Mouse (Mus musculus) liver, embryonic 11.5 days (tissue): ENCODE measurements around the gene Olfr902. TPM values are rescaled to one million over a fixed set of nuclear protein-coding genes. Genes with fewer than 3 reads are reported as not detected.
"Not testable (repeated sequence)": the region's sequence is repeated elsewhere in the genome, so short reads cannot be mapped to it uniquely, and the experiment has no call there.

ENCODE experiments used
- ATAC-seq: fragments of 200-750 bp; cut with Nextera tagmentation; replicated peaks from 2 replicates; pipeline ENCODE4 v1.8.0; 2017; ENCODE audit warnings: moderate number of reproducible peaks, mild to moderate bottlenecking, moderate TSS enrichment, moderate library complexity; ENCODE audit not compliant: low FRiP score
- DNase-seq: peaks from one replicate; pipeline ENCODE4 v3.0.0-alpha.2; 2017; ENCODE audit warnings: low spot score
- H3K27ac ChIP-seq: fragments of 300-500 bp; sonication (generic); 2 replicates; pipeline ENCODE4 v1.5.1; 2014; ENCODE audit warnings: mild to moderate bottlenecking, low read depth, low read length, control low read depth
- H3K27me3 ChIP-seq: fragments of 300-500 bp; sonication (generic); replicated peaks from 2 replicates; pipeline ENCODE4 v1.6.1; 2014; ENCODE audit warnings: low read length, mixed read lengths; ENCODE audit not compliant: control insufficient read depth, insufficient read depth
- H3K36me3 ChIP-seq: fragments of 300-500 bp; sonication (generic); 2 replicates; pipeline ENCODE4 v1.6.1; 2014; ENCODE audit warnings: mild to moderate bottlenecking, low read length, moderate library complexity, mixed read lengths; ENCODE audit not compliant: control insufficient read depth, insufficient read depth
- H3K4me1 ChIP-seq: fragments of 300-500 bp; sonication (generic); replicated peaks from 2 replicates; pipeline ENCODE4 v1.6.1; 2014; ENCODE audit warnings: low read length, mixed read lengths; ENCODE audit not compliant: control insufficient read depth, insufficient read depth
- H3K4me2 ChIP-seq: fragments of 300-500 bp; sonication (generic); 2 replicates; pipeline ENCODE4 v1.6.1; 2014; ENCODE audit warnings: mild to moderate bottlenecking, control low read depth, moderate library complexity
- H3K4me3 ChIP-seq: fragments of 300-500 bp; sonication (generic); 2 replicates; pipeline ENCODE4 v1.5.1; 2014; ENCODE audit warnings: low read depth, low read length, control low read depth
- H3K9ac ChIP-seq: fragments of 300-500 bp; sonication (generic); 2 replicates; pipeline ENCODE4 v1.6.1; 2014; ENCODE audit warnings: low read depth, low read length, control low read depth
- H3K9me3 ChIP-seq: fragments of 300-500 bp; sonication (generic); 2 replicates; pipeline ENCODE4 v1.6.1; 2016; ENCODE audit warnings: low read length, inconsistent platforms, mixed read lengths; ENCODE audit not compliant: control insufficient read depth
- WGBS: fragments of 180-500 bp; shearing (Covaris S2); extraction: QIAGEN DNeasy Blood & Tissue Kit; methylation state at CpG from one replicate; pipeline ENCODE4 v1.1.7; 2014; 5-methylcytosine and 5-hydroxymethylcytosine counted together
- polyA plus RNA-seq: library from polyadenylated mRNA; unstranded; fragments of >200 nt; fragmentation: Nextera tagmentation; extraction: Ambion mirVana; gene quantifications from 2 replicates; pipeline ENCODE4 v1.2.1, GENCODE M21; 2014

The Olfr902 gene
- not detected in 2 replicates for polyA plus RNA-seq

DNA sequence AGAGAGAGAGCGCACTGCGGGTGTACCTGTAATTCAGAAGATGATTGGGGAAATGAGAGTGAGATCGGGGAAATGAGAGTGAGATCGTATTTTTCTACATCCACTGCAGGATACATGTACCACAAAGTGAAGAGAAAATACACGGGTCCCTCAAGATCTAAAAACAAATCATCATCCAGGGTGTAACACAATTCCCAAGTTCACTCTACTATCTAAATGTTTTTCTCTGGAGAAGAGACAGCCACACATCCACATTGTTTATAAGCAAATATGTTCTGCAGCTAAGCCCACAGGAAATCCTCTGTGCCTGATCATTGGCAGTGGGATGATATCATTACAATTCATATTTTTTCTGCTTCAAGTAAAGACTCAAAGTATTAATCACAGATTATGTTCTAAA lies at the start of gene Olfr902:
TSS of gene Olfr902 (plus strand) at position 301 of the 400 bp plus-strand sequence.
- 80% methylated on average over 5 of the region's 5 CpGs for WGBS

DNA sequence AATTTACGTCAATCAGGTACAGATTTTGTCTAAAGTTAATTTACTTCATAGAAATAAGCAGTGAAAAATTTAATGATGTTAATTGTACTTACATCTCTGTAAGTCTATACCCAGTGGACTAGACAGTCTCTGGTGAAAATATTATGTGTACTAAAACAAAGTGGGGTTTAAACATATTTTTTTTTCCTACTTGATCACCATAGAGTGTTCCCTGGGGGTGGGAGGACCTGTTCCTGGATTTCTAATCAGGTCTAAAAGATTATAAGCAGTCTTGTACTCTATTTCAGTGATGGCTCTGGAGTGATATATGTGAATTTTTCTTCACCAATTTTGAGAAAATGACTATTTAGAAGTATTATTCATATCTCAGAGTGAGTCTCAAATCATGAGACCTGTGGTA lies 46.1 kb upstream of the Olfr902 start, which contains the start of gene Olfr147:
TSS of gene Olfr147 (plus strand) at position 301 of the 400 bp plus-strand sequence.
- 87% methylated on average over 1 of the region's 1 CpGs for WGBS
- Histone ChIP-seq H3K4me2 (no peak within 1 kb of the TSS), H3K4me1 (no peaks in the 10 kb centered on the region), H3K36me3 (no peaks in the 10 kb centered on the region), H3K9me3 (no peaks in the 10 kb centered on the region), H3K27me3 (no peaks in the 10 kb centered on the region), H3K9ac (no peak within 1 kb of the TSS), H3K4me3 (no peak within 1 kb of the TSS), H3K27ac (no peak within 1 kb of the TSS)
- ATAC-seq (no peak), DNase-seq (no peak)

More for the DNA sequence above, at the start of gene Olfr902:
- no peak within 1 kb of the TSS for H3K4me2 ChIP-seq
- no peaks in the 10 kb centered on the region for H3K27me3 ChIP-seq
- DNase-seq (no peak), ATAC-seq (no peak)
- no peak within 1 kb of the TSS for H3K27ac ChIP-seq
- no peak within 1 kb of the TSS for H3K4me3 ChIP-seq
- no peaks in the 10 kb centered on the region for H3K9me3 ChIP-seq
- H3K4me1 ChIP-seq, result no peaks in the 10 kb centered on the region
- no peak within 1 kb of the TSS for H3K9ac ChIP-seq
- H3K36me3 ChIP-seq, result no peaks in the 10 kb centered on the region

GRCm38 (mm10) chr9:38407502-38407901 lies 40.0 kb upstream of the Olfr902 start:
- not testable (repeated sequence) for H3K4me1 ChIP-seq, H3K9ac ChIP-seq, DNase-seq, H3K9me3 ChIP-seq, H3K4me3 ChIP-seq, H3K27me3 ChIP-seq, H3K4me2 ChIP-seq, H3K36me3 ChIP-seq, H3K27ac ChIP-seq, ATAC-seq
- WGBS, result 84% methylated on average over 3 of the region's 3 CpGs

GRCm38 (mm10) chr9:38413502-38413901 lies 34.0 kb upstream of the Olfr902 start:
- not testable (repeated sequence) for H3K27ac ChIP-seq, H3K36me3 ChIP-seq, H3K9ac ChIP-seq, ATAC-seq, H3K4me2 ChIP-seq, H3K4me3 ChIP-seq, H3K27me3 ChIP-seq, H3K9me3 ChIP-seq, H3K4me1 ChIP-seq, DNase-seq
- WGBS, result 91% methylated on average over 14 of the region's 14 CpGs

DNA sequence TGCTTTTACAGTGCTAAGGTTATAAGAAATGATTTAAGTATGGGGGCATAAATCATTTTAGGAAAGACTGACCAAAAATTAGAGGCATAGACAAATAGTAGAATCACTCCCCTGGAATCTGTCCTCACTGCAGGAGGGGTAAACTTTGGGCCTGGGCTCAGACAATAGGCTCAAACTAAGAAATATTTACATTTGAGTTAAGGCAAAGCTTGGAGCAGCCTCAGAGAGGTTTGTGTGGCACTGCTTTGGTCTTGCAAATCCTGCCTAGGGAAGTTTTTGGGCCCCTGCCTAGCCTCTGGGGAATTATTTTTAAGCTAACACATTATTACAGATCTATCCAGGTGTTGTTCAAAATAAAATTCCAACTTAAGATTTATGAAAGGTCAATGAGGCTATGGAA lies 23.7 kb upstream of the Olfr902 start:
- no peak overlapping the region for H3K27ac ChIP-seq
- ATAC-seq, result no peak
- no peaks in the 10 kb centered on the region for H3K27me3 ChIP-seq
- no peak overlapping the region for H3K4me2 ChIP-seq
- no peaks in the 10 kb centered on the region; the same call in 1 of the 2 replicates for H3K9me3 ChIP-seq
- DNase-seq, result no peak
- no peaks in the 10 kb centered on the region for H3K4me1 ChIP-seq
- no peak overlapping the region for H3K9ac ChIP-seq
- H3K36me3 ChIP-seq, result no peaks in the 10 kb centered on the region
- no peak overlapping the region for H3K4me3 ChIP-seq

DNA sequence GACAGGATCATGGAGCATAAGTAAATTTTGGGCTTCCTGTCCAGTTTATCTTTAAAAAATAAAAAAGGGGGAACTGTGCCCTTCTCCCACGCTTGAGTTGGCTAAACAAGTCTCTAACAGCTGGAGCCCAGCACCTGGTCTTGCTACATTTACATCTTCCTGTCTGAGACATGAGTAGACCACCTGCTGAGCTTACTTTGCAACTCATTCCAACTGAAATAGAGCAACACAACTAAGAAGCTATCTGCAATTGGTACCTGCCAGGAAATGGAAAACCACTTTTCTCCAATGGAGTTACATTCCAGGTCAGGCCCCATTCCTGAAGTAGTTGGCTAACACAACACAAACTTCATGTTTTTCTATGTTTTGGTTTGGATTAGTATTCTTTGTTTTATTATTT lies 20.4 kb upstream of the Olfr902 start:
- Histone ChIP-seq H3K4me1 (no peaks in the 10 kb centered on the region), H3K9ac (no peak overlapping the region), H3K36me3 (no peaks in the 10 kb centered on the region), H3K4me2 (no peak overlapping the region), H3K27ac (no peak overlapping the region), H3K27me3 (no peaks in the 10 kb centered on the region), H3K4me3 (no peak overlapping the region), H3K9me3 (no peaks in the 10 kb centered on the region; the same call in 1 of the 2 replicates)
- ATAC-seq (no peak), DNase-seq (no peak)
- WGBS, result 27% methylated on average over 1 of the region's 1 CpGs

DNA sequence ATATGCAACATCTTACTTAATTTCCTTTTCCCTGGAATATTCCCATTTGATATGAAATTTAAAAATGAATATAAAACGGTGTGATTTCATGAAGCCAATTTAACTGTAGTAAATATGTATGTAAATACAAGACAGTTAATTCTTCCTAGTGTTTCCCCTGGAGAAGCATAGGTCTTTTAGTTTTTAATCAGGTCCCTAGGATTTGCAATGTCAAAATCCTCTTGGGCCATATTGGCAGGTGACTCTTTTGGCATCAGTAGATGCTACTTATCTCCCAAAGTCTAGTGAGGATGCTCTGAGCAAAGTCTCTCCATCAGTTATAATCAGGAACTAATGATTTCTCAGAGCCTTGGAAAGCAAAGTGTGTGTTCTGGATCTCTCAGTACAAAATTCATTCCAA lies 18.3 kb upstream of the Olfr902 start, which contains the start of gene Olfr901:
TSS of gene Olfr901 (plus strand) at position 301 of the 400 bp plus-strand sequence.
- Histone ChIP-seq H3K27ac (no peak within 1 kb of the TSS), H3K4me1 (no peaks in the 10 kb centered on the region), H3K27me3 (no peaks in the 10 kb centered on the region), H3K9me3 (no peaks in the 10 kb centered on the region; the same call in 1 of the 2 replicates), H3K4me3 (no peak within 1 kb of the TSS), H3K4me2 (no peak within 1 kb of the TSS), H3K9ac (no peak within 1 kb of the TSS), H3K36me3 (no peaks in the 10 kb centered on the region)
- 73% methylated on average over 1 of the region's 1 CpGs for WGBS
- DNase-seq (no peak), ATAC-seq (no peak)

DNA sequence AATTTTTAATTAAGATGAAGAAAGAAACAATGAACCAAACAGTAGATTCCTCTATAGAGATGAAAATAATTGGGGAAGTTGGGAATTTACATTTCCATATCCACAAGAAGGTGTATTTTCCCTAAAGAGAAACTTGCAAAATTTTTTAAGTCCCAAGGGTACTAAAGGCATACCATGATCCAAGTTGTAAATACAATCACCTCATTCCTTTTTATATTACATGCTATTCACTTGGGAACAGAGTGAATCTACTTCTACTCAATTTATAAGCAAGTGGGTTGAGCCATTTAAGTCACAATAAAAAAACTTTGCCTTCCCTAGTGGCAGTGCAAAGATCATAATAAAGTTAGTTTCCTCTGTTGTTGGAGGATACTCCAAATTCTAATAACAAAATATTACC lies 15.4 kb downstream of the Olfr902 start, which contains the start of gene Olfr904:
TSS of gene Olfr904 (plus strand) at position 301 of the 400 bp plus-strand sequence.
- Histone ChIP-seq H3K4me3 (no peak within 1 kb of the TSS), H3K4me1 (no peaks in the 10 kb centered on the region), H3K9ac (no peak within 1 kb of the TSS), H3K36me3 (no peaks in the 10 kb centered on the region), H3K9me3 (no peaks in the 10 kb centered on the region), H3K27me3 (no peaks in the 10 kb centered on the region), H3K4me2 (no peak within 1 kb of the TSS), H3K27ac (no peak within 1 kb of the TSS)
- DNase-seq (no peak), ATAC-seq (no peak)

DNA sequence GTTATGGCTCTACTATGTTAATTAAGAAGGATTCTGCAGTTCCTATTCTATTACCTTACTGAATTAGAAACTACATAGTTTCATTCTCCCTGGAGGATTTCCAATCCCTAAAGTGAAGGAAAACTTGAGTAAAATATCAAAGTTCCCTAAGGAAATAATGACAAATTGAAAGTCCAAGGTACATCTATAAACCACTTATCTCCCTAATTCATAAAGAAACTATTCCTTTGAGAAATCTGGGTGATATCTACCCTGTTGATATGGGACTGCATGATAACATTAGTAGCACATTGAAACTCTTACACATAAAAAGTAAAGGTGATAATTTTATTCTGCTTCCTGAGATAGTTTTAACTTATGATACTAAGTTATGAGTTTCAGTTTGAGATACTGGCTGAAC lies 23.4 kb downstream of the Olfr902 start, which contains the start of gene Olfr905:
TSS of gene Olfr905 (plus strand) at position 301 of the 400 bp plus-strand sequence.
- no peak within 1 kb of the TSS for H3K4me2 ChIP-seq
- no peak within 1 kb of the TSS for H3K4me3 ChIP-seq
- no peaks in the 10 kb centered on the region for H3K27me3 ChIP-seq
- ATAC-seq, result no peak
- no peak within 1 kb of the TSS for H3K27ac ChIP-seq
- H3K36me3 ChIP-seq, result no peaks in the 10 kb centered on the region
- no peaks in the 10 kb centered on the region for H3K9me3 ChIP-seq
- H3K4me1 ChIP-seq, result no peaks in the 10 kb centered on the region
- no peak within 1 kb of the TSS for H3K9ac ChIP-seq
- no peak for DNase-seq
